Mouse (Mus musculus) frontal cortex, postnatal 25 days (tissue): Measurements from ENCODE around the gene Ptprb.

Experiments
- DNase-seq, 2 experiments: peaks; one replicate each; pipeline ENCODE4 v3.0.0; 2022; ENCODE audit warnings: low spot score in 2 of 2

Ptprb gene

GRCm38 (mm10) chr10:116275280-116275679, at the start of gene Ptprb:
Gene Ptprb, plus strand, starts transcription at chr10:116275523.
- no peak for DNase-seq

GRCm38 (mm10) chr10:116235299-116235698, 40.0 kb upstream of the Ptprb start:
- DNase-seq = no peak

DNA sequence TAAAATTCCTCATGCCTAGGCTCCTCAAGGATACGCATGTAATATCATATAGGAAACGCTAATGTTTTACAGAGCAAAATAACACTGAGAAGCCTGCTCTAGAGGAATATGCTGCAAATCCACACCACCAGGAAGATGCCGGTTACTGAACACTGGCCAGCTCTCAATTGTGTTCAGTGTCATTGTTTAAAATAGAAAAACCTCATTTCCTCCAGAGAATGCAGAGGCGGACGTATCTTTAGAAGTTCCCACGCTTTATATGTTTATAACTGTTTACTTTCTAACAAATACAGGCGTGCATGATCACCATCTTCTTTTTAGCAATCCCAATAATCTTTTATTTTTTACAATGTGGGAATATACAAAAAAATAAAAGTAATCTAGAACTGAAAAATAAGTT, 33.1 kb upstream of the Ptprb start:
- DNase-seq = no peak

GRCm38 (mm10) chr10:116243373-116243772, 31.9 kb upstream of the Ptprb start:
- no peak for DNase-seq

GRCm38 (mm10) chr10:116245632-116246031, 29.7 kb upstream of the Ptprb start:
- DNase-seq = no peak

DNA sequence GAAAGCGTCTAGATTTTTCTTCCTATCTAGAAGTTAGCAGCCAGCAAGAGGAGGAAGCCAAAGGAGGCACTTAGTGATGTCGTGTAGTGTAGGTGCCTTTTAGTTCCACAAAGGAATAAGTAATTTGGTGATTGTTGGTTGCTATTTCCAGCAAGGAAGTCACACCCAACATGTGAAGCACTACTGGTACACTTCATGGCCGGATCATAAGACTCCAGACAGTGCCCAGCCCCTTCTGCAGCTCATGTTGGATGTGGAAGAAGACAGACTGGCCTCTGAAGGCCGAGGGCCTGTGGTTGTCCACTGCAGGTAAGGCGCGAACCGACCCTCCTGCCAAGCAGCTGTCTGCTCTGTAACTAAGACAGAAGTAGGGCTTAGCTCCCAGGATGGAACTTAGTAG, 22.7 kb upstream of the Ptprb start:
- no peak for DNase-seq

- DNase-seq = no peak
These were observed 21.4 kb upstream of the Ptprb start for GRCm38 (mm10) chr10:116253972-116254371.

- DNase-seq = no peak
These were observed 16.0 kb upstream of the Ptprb start for GRCm38 (mm10) chr10:116259298-116259697.

DNA sequence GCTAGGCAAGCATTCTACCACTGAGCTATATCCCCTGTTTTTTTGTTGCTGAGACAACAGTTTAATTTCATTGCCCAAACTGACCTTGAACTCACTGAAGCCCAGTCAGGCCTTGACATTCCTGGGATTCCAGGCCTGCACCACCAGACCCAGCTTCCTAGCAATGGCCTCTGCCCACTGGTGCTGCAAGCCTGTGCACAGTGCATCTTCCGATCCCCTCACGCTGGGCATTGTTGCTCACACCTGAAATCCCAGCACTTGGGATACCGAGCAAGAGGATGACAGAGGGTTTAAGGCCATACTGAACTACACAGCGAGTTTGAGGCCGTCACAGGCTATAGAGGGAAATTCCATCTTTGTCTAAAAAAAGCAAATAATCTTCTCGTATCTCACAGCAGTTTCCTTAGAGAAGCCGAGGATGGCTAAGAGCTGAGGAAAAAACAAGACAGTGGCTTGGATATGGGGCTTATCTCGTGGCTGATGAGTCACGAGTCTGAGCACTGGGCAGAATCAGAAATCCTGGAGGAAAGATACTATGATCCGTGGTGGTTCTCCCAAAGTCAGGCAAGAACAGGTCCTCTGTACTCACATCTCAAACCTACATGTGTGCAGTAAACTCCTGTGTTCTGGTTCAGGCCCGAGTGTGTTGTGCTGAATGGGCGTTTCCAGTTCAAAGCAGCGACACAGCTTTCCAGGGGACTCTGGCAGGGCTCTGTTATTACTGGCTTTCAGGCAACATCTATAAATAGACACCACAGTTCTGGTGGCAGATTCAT, 14.5 kb upstream of the Ptprb start:
- DNase-seq = peak in 1 of 2 experiments; percentile 20

DNA sequence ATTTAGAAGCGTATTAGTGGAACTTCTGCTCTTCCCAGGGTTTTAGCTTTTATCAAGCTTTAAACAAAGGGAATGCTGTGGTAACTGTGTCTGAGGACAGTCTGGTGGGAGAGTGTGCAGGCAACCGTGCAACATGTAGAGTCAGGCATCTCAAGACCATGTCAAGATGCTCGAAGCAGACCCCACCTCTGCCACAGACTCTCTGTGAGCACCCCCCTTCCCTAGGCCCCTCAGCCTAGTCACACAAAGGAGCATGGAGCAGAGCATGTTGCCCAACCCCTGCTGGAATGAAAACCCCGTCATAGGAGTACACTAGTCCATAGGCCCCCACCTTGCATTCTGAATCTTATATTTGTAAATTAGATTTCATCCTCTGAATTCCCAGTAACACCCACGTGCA, 13.8 kb upstream of the Ptprb start:
- no peak for DNase-seq

- DNase-seq = no peak
These were observed 10.8 kb upstream of the Ptprb start for GRCm38 (mm10) chr10:116264521-116264920.

GRCm38 (mm10) chr10:116266561-116267433, 8.5 kb upstream of the Ptprb start:
- DNase-seq = no peak

- DNase-seq = no peak
These were observed 7.9 kb upstream of the Ptprb start for GRCm38 (mm10) chr10:116267434-116267822.

- no peak for DNase-seq
These were observed 7.0 kb upstream of the Ptprb start for GRCm38 (mm10) chr10:116268343-116268742.

- no peak for DNase-seq
These were observed 4.5 kb upstream of the Ptprb start for GRCm38 (mm10) chr10:116270646-116271469.

- no peak for DNase-seq
These were observed 3.8 kb upstream of the Ptprb start for GRCm38 (mm10) chr10:116271470-116271915.

DNA sequence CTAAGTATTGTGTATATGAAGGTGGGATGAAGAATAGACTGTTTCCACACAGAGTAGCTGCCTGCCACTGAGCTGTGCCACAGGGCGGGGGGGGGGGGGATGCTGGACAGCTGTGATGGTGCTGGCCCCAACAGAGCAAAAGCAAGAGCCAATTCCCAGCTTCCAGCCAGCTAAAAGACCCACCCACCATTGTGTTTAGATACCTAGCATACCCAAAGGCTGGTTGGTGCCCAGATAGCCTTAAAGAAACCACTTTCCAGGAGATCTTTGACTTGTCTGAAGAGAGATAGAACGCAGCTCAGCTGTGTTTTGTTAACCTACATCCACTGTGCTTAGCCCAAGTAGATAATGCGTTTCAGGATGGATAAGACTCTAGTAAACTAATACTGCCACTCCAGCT, 3.2 kb upstream of the Ptprb start:
- no peak for DNase-seq

- no peak for DNase-seq
These were observed 11.5 kb downstream of the Ptprb start for GRCm38 (mm10) chr10:116286697-116287344.

- no peak for DNase-seq
These were observed 12.8 kb downstream of the Ptprb start for GRCm38 (mm10) chr10:116288130-116288529.

- no peak for DNase-seq
These were observed 15.2 kb downstream of the Ptprb start for GRCm38 (mm10) chr10:116290483-116290882.

- DNase-seq = peak; percentile 15 to 32
These were observed 15.9 kb downstream of the Ptprb start for GRCm38 (mm10) chr10:116291153-116291755.
